Mouse (Mus musculus) lung, adult 18-20 months (tissue): ENCODE data around the gene Zfp574.
"Not testable (repeated sequence)": the region's sequence is repeated elsewhere in the genome, so short reads cannot be mapped to it uniquely, and the experiment has no call there.

Source experiments
- DNase-seq, 2 experiments: peaks; one replicate each; pipeline ENCODE4 v3.0.0; 2022; ENCODE audit warnings: mixed read lengths in 2 of 2

Zfp574 gene

DNA sequence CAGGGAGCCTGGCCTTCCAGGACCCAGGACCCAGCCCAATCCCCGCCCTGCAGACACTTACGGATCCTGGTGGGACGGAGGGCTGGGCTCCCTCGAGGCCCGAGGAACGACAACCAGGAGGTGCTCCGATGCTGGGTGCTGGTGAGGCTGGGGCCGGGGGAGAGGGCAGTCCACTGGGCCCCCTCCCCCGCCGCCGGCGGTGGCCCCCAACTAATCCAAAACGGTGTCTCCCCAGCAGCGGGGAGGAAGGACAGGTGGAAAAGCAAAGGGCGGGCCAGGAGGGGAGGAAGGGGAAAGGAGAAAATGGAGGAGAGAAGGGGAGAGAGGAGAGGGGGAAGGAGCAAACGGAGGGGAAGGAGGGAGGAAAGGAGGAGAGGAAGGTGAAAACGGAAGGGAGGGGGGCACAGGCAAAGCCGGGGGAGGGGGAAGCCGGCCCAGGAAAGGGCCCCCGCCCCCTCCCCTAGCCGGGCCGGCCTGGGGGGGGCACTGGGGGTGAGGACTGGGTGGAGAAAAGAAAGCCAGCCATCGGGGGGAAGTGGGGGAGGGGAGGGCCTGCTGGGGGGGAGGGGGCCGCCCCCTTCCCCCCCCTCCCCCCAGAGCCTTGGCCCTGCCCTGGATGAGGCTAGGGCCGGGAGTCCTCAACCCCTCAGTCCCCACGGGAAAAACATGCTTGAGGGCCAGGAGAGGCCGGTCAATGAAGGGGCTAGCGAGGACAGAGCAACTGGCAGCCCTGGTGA is at the start of gene Zfp574, which contains the start of gene Grik5:
Gene Zfp574, plus strand, starts transcription at position 589 of the 737 bp plus-strand sequence.
Gene Grik5, minus strand, starts transcription at position 368 of the 737 bp plus-strand sequence.
- DNase-seq: no peak

DNA sequence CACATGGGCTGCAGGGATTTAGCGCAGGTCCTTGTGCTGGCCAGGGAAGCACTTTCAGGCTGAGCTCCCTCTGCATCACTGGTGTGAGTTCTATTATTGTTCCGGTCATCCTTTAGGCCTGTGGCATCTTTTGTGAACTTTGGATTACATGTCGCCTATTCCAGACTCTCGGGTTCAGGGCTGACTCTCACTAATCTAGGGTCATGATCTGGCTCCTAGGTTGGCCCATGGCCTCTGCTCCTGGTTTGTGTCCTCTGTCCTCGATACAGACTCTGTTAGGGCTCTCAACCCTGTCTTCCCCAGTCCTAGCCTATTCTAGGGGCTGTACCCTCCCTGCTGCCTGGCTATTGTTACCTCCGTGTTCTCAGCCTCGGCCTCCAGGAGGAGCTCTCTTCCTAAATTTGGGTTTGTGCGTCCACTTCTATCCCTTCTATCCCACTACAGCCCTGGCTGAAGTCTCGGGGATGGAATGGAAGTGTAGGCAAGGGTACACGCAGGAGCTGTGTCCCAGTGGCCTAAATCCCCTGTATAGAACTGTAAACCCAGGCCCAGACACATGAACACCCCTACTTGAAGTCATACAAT is 46.4 kb upstream of the Zfp574 start:
- peak in 1 of 2 experiments; percentile 9 for DNase-seq

DNA sequence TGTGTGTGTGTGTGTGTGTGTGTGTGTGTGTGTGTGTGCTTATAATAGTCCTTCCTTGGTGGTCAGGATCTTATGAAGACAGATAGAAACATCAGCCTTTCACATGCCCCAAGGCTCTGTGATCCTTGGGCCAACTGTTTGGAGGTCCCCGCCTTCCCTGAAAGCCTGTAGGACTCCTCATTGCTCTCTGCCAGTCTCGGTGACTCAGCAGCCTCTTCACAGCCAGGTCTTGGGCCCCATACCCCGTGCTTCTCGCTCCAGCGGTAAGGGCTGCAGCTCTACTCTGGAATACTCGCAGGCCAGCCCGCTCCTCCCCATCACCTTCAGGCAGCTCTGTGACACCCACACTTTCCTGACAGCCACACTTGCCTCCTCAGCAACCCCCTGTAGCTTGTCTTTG is 45.9 kb upstream of the Zfp574 start:
- no peak for DNase-seq

DNA sequence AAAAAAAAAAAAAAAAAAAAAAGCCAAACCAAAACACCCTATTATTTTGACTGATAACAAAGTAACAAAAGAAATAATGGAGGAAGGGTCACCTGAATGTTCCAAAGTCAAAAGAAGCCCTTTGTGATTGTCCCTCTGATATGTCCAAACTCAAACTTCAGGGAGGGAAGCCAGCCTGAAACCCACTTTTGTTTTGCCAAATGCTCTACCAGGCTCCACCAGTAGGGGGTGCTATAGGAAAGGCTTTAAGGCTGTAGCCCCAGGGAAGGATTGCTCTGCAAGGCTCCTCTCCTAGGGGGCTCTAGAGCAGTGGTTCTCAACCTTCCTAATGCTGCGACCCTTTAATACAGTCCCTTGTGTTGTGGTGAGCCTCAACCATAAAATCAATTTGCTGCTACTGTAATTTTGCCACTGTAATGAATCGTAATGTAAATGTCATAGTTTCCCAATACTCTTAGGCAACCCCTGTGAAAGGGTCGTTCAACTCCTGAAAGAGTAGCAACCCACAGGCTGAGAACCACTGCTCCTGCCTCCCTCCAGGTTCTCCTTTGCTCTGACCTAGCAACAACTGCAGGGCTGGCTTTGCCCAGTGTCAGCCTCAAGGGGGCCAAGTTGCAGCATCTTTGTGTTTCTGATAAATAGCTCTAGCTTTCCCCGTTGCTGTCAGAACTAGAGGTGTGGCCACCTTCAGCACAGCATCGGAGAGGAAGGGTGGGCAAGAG is 42.2 kb upstream of the Zfp574 start:
- DNase-seq: peak; percentile 46 to 64

DNA sequence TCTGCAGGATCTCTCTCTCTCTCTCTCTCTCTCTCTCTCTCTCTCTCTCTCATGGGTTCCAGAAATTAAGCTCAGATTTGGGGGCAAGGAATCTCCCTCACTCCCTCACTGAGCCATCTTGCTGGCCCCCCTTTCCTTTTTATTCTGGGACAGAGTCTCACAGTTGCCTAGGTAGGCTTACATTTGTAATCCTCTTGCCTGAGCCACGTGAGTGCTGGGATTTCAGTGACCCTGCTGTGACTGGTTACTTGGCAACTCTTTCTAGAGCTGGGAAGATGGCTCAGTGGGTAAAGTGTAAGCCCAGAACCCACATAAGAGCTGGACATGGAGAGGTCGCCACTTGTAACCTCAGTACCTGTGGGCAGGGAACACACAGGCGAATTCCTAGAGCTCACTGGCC is 40.8 kb upstream of the Zfp574 start:
- no peak for DNase-seq

DNA sequence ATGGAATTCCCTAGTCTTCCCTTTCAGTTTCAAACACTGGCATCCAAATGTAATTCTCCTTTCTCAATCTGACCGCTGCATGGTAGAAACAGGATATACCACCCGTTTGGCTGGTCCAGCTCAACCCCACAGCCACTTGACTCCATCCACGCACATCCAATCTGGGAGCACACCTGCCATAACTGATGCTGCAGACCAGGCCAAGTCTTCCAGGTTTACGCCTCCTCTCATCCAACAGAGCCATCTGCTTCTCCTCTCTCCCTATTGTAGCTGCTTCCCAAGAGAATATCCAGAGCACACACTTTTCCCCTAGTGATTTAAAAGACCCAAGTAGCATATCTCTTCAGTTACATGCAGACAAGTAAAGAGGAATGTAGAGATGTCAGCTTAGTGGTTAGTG is 37.6 kb upstream of the Zfp574 start:
- no peak for DNase-seq

DNA sequence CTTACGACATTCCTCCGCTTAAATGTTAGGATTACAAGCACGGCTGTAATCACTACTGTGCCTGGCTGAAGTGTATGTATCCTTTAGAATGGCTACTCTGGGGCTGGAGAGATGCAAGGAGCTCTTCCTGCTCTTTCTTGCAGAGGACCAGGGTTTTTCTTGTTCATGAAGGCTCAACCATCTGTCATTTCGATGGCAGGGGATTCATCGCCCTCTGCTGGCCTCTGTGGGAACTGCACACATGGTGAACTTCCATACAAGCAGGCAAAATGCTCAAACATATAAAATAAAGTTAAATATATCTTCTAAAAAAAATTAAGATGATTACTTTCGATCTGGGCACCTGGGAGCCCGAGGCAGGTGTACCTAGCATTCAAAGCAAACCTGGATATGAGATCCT is 36.5 kb upstream of the Zfp574 start:
- peak; percentile 21 to 43 for DNase-seq

DNA sequence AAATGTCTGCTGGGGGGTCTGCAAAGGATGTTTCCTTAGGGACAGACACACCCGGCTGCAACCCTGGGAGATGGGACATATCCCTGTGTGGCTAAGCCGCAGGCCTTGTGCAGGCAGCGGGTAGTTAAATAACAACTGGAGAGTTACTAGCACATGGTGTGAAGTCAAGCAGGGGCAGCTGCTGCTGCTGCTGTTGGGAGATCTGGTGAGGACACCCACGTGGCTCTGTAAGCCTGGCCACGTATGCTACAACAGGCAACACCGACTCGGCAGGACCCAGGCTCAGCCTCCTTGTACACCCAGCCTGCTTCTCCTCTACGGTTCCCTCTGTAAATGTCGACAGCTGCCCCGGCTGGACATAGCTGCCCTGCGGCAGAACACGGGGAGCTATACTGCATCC is 30.4 kb upstream of the Zfp574 start:
- DNase-seq: no peak

DNA sequence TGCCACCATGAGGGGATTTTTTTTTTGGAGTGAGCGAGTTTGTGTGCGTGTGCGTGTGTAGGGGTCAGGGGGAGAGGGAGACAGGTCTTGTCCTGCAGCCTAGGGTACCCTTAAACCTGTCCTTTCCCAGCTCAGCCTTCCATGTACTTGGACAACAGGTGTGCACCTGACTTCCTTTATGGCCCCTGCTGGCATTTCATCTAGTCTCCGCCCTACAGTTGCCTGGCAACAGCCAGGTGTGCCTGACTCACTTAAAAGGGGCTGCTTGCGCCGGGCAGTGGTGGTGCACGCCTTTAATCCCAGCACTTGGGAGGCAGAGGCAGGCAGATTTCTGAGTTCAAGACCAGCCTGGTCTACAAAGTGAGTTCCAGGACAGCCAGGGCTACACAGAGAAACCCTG is 27.8 kb upstream of the Zfp574 start:
- not testable (repeated sequence) for DNase-seq

DNA sequence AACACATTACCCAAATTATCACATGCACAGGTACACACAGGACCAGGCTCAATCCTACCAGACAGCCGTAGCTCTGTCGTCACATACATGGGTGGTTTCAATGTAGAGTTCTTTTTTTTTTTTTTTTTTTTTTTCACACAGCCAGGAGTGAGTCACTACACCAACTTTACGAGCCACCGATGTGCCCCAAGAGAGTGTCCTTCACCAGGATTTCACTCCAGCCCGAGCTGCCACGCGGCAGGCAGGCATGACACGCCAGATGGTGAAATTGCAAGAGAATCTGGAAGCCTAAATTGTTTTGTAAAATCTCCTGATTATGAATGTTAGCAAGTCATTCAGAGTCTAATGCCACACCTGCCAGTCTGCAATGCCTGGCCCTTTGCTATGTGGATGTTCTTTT is 25.0 kb upstream of the Zfp574 start:
- no peak for DNase-seq

DNA sequence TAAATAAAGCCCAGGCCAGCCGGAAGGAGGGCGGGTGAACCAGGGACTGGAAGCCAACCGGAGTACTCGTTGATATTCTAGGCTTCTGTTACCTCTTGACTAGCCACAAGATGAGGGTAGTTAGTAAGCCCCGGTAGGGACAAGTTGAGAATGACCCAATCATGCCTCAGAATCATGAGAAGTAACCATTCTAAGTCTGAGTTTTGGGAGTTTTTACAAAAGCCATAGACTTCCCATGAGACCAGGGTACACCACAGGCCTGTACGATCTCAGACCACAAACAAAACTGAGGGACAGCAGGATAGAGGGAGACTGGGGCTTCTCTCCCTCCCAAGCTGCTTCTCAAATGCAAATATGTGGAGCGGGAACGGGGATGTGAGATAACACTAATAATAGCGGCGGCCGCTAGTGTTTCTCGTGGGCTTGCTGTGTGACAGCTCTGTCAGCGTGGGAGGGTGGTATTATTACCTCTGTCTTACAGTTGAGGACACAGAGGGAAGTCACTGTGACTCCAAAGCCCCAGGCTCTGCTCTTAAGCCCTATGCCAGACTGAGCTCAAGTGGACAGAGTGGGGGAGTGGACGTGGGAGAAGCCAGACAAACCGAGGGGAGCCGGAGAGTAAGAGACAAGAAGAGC is 23.0 kb upstream of the Zfp574 start:
- DNase-seq: no peak

DNA sequence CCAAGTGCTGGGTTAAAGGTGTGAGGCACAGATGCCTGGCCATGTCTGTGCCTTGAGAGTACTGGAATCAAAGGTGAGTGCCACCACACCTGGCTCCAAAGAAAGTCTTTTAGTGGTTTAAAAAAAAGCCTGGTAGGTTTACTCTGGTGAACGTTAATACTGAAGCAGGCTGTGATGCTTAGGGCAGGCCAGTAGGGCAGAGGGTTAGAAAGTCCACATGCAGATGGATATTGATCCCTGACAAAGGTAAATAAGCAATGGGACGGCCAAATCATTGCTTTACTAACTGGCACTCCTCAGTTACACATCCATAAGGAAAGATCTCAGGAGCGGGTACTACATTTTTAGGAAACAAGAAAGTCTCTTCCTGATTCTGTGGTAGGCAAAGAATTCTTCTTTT is 19.8 kb upstream of the Zfp574 start:
- DNase-seq: no peak

DNA sequence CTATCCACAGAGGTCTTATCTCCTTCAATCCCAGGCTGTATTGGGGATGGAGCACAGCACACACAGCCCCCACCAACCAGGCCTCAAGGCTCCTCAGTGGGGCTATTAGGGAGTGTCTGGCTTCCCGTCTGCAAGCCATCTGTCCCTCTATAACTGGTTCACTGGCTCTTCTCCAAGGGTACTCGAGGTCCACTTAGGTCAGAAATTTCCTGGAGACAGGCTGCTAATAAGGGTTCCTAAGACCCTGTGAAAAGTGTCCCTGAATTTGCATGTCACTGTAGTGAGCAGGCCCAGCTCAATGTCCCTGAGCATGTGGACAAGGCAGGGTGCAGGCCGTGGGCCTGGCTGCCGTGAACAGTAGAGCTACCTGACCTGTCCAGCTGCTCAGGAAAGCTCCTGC is 15.4 kb upstream of the Zfp574 start:
- DNase-seq: peak in 1 of 2 experiments; percentile 23

DNA sequence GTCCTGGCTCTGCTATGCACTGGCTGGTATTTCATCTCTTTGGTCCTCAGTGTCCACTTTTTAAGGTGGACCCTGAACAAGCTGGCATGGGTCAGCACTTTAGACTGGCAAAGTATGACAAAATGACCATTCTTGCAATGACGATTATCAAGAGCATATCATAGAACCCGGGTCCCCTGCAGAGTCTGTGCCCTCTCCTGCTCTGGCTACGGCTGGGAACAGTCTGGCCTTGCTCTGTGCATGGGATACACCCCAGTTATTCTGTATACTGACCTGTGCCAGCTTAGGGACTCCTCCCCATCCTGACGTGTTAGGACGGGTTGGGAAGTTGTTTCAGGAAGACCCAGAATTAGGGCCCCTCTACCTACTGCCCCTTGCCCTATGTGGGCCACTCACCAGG is 14.5 kb upstream of the Zfp574 start:
- DNase-seq: no peak

DNA sequence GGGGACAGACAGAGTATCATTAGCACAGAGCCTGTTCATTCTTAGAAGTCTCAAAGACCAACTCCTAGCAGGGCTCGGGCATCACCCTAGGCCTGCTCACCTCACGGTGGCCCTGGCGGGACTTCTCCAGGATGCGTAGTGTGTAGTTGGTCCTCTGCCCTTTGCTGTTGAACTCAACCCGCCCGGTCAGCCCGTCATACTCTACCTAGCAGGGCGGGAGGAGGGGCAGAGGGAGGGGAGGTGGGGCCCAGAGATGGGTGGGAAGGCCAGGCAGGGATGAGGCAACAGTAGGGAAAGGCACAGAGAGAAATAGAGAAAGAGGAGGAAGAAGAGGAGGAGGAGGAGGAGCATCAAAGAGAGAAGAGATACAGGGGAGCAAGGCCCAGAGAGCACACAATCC is 14.0 kb upstream of the Zfp574 start:
- no peak for DNase-seq

DNA sequence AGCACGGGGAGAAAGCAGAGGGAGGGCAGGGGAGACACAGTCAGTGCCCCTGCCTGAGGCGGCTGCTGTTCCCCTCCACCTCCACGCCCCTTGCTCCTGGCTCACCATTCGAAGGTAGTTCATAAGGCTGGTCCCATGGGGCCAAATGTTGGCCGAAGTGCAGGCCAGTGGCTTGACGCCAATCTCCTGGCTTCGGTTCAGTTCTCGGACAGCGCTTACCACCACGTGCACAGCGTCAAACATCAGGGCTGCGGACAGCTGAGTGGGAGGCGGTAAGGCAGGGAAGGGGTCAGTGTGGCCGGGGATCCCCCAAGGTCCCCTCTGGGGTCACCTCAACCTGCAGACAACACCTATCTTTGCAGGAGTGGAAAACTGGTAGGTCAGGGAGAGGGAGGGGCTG is 13.5 kb upstream of the Zfp574 start:
- no peak for DNase-seq

DNA sequence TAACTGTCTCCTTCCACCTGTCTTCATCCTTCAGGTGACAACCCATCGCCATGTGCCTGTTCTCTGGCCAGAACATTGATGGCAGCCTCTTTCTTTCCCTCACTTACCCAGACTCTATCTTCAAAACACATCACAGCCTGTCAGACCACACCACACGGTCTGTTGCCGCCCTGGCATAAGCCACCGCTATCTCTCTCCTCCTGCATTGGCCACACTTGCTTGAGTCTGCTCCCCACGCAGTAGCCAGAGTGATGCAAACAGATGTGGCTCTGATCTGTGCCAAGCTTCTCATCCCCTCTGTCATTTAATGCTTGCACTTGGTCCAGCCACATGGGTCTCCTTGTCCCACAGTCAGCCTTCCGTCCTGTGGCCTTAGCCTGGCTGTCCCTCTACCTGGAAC is 9.0 kb upstream of the Zfp574 start:
- DNase-seq: no peak

DNA sequence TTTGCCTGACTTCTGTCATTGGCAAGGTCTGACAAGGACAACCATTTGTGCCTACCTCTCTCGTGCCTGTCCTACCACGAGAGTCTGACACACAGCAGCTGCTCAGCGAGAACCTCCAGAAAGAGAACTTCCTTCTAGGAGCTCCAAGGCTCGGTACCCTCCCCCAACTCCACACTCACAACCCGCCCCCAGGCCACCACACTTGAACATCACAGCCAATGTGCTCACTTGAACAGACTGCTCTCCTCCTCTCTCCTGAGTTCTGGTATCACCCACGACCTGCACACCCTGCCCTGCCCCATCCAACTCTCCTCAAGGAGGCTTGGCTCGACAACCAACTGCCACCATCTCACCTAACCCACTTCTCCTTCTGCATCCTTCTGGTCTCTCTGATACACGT is 8.5 kb upstream of the Zfp574 start:
- no peak for DNase-seq

DNA sequence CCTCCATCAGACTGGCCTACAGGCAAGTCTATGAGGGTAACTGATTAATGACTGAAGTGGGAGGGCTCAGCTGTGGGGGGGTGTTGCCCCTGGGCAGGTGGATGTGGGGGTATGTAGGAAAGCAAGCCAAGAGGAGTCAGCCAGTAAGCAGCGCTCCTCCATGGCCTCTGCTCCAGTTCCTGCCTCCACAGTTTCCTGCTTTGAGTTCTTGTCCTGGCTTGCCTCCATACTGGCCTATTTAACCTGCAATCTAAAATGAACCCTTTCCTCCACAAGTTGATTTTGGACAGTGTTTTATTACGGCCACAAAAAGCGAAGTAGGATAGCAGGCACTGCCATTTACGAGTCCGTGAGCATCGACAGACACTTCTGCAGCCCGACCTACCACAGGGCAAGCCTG is 5.0 kb upstream of the Zfp574 start:
- DNase-seq: no peak

DNA sequence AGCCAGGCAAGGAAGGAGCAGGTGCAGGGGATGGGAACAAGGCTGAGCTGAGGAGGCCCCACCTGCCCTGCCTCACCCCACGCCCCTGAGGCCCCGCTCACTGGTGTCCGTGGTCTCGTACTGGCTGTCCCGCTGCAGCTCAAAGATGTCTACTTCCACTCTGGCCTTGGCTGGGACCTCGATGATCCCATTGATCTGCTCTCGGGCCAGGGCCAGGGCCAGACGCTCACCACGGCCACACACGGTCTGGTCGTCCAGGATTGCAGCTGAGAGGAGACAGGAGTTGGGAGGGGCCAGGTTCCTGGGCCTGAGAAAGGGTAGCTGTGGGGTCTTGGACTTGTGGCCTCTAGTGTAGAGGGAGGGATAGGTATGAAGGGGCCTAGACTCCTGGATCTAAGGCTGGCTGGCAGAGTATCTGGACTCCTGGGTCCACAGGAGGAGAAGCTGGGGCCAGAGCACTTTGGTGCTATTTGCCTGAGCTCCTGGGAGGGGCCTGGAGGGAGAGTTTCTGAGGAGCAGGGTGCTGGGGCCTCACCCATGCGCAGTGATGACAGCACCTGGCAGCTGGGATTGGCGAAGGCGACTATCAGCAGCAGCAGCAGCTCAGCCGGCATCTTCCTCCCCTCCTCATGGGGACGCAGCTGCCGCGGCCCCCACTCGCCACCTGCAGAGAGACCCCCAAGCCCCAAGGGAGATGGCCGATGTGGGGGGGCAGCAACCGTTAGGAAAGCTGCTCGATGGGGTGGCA is 4.3 kb upstream of the Zfp574 start:
- DNase-seq: no peak

DNA sequence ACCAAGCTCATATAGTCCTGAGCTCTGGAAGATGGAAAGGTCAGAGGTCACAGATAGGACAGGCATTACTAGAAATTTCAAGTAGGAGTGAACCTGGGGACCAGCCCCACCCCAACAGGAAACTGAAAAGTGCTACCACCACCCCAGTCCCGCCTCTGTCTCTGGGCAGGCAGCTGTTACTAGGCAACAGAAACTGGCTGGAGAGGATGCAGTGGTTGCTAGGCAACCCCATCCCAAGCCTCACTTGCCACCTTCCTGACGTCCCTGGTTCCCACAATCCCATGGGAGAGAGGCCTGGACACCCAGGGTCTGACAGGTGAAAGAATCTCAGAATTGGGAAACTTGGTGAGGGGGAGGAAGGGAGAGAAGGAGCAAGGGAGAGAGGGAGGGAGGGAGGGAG is 3.6 kb upstream of the Zfp574 start:
- DNase-seq: no peak

DNA sequence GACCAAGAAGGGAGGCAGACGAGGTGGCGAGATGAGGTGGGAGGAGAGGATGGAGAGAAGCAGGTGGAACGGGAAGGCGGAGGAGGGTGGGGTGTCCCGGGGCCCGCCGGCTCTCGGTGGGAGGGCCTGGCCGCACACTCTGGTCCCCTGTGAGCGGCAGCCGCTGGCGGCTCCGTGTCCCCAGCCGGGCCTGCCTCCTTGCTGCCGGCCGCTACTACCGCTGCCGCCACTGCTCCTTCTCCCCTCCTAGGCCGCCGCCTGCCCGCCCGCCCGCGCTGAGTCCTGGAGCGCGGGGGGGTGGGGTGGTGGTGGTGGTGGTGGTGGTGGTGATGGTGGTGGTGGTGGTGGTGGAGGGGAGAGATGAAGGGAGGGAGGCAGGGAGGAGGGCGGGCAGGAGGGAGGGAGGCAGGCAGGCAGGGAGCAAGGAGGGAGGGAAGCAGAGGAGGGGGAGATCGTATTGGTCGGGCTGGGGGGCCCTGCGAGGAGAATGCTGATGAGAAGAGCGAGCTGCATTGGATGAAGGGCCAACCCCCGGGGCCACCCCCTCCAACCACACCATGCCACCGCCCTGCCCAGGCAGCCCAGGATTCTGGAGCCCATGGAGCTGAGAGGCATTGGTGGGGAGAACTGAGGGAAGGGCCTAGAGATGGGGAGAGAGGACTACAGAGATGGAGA is 486 bp downstream of the Zfp574 start:
- peak; percentile 23 to 31 for DNase-seq
